Mouse (Mus musculus): ENCODE data around the gene Safb.

Gene Safb

GRCm38 (mm10) chr17:56655311-56655710, 70.7 kb downstream of the Safb start:
- no peak for DNase-seq

Data from lung, postnatal 4 days (tissue).